Mouse (Mus musculus) left cerebral cortex, adult 8-10 months (tissue): ENCODE results near the gene Zcrb1. TPM values are rescaled to one million over a fixed set of nuclear protein-coding genes. Genes with fewer than 3 reads are reported as not detected.
"Not testable (repeated sequence)": the region's sequence is repeated elsewhere in the genome, so short reads cannot be mapped to it uniquely, and the experiment has no call there.

Experiments
- DNase-seq, 2 experiments: peaks; one replicate each; pipeline ENCODE4 v3.0.0; 2022; ENCODE audit warnings: low spot score in 2 of 2
- total RNA-seq, 4 experiments: library from RNA; stranded (reverse); gene quantifications; 2 replicates each; pipeline ENCODE4 v1.2.4; 2022

Gene Zcrb1
- 10 to 100 TPM; 66.1 to 80.1 (median 76.6) TPM for total RNA-seq

- DNase-seq: peak; percentile 62 to 69
These were observed at the start of gene Zcrb1, which contains the start of gene Pphln1 for GRCm38 (mm10) chr15:93397826-93398698. Gene Zcrb1, minus strand, starts transcription at chr15:93398334. Gene Pphln1, plus strand, starts transcription at chr15:93398350.

GRCm38 (mm10) chr15:93443676-93444075 is 45.5 kb upstream of the Zcrb1 start:
- no peak for DNase-seq

DNA sequence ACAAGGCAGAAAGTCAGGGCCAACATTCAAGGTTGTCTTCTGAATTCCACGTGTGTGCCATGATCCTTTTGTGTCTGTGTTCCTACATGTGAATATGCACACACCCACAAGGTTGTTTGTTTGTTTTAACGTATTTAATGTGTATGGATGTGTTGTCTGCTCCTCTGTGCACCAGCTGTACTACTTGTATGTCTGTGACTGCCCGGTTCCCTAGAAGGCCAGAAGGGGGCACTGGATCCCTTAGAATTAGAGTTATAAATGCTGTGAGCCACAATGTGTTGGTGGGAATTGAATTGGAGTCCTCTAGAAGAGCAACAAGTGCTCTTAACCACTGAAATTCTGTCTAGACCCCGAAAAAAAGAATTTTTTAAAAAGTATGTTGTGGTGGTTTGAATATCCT is 44.1 kb upstream of the Zcrb1 start:
- no peak for DNase-seq

DNA sequence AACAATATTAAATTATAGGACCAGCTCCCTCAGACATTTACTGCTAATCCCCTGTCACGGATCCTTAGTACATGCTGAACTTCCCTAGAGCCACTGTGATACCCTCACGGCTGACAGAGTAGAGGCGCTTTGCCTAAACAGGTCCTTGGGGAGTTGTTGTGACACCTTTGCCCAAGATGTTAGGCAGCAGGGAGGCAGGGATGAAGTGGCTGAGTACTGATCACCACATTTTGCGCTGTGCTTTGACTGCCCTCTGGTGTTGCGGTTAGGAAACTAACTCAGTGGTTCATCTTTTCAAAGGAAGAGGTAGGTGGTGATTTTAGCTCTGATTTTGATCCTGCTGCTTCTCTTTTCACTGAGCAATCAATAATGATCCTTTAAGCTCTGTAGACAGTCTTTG is 40.5 kb upstream of the Zcrb1 start:
- peak; percentile 15 to 28 for DNase-seq

- DNase-seq: no peak
These were observed 37.9 kb upstream of the Zcrb1 start for GRCm38 (mm10) chr15:93435998-93436397.

DNA sequence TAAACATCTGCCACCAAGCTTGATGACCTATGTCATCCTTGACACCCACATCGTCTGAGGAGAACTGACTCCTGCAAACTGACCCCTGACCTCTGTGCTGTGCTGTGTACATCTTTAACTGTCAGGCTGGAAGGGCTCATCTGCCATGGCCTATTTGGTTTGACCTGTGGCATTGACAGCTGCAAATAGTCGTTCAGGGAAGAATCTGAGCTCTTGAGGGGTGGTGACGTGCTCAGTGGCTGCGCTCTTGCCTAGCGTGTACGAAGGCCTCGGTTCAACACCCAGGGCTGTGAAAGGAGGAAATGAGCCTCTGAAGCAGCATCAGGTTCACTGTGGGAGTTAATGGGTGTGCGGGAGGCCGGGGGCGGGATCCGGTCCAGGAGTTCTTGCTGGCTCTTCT is 35.7 kb upstream of the Zcrb1 start:
- DNase-seq: no peak

DNA sequence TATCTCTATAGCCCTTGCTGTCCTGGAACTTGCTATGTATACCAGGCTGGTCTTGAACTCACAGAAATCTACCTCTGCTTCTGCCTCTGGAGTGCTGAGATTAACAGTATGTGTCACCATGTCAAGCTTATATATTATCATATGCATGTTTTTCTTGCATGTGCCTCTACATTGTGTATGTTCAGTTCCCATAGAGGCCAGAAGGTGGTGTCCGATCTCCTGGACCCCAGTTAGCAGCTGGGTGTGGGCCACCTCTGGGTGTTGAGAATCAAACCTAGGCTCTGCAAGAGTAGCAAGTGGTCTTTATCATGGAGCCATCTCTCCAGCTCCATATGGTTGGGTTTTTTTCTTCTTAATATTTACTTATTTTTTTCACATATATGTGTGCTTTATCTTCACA is 24.4 kb upstream of the Zcrb1 start:
- DNase-seq: no peak

GRCm38 (mm10) chr15:93420596-93420995 is 22.5 kb upstream of the Zcrb1 start:
- DNase-seq: no peak

DNA sequence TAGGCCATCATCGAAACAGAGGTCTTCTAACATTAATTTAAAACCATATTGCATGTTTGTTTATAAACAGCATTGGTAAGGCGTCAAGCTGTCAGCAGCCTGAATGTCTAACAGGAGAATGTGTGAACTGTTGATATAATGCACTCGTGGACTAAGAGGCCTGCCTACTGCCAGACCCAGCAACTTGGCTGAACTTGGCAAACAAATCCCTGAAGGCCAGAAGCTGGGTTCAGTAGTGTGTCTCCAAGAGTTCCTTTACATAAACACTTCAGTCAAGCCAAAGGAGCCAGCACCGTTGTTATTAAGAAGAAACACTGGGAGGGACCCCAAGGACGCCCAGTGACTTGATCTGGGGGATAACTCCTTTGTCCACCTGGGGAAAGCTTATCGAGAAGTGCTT is 18.2 kb upstream of the Zcrb1 start:
- no peak for DNase-seq

DNA sequence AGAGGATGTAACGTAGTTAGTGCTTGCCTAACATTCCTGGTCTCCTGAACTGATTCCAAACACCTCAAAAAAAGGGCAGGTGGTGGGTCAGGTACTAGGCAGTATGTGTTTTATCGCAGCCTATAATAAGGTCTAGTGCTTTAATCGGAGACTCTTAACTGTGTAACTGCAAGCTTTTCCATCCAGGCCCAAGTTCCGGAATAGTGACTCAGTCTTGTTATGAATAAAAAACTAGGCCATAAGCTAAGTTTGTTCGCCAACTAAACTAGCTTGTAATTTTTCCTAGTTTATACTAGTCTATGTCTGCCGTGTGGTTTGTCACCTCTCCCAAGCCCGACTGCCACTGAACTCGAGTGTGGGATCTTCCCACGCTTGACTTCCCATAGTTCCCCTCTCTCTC is 16.3 kb upstream of the Zcrb1 start:
- DNase-seq: no peak

DNA sequence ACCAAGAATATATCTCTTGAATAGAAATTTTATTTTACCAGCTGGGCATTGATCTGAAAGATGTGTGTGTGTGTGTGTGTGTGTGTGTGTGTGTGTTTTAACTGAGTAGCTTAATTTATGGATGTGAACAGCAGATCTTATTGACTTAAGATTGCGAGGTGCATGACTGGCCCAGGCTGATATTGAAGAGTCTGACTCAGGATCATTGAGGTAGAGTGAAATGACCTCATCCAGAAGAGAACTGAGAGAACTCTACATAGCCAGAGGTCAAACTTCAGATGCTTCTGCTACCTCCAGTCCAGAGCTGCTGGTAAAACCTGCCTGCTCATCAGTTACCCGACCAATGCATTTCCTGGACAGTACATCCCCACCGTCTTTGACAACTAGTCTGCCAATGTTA is 14.3 kb upstream of the Zcrb1 start:
- no peak for DNase-seq

DNA sequence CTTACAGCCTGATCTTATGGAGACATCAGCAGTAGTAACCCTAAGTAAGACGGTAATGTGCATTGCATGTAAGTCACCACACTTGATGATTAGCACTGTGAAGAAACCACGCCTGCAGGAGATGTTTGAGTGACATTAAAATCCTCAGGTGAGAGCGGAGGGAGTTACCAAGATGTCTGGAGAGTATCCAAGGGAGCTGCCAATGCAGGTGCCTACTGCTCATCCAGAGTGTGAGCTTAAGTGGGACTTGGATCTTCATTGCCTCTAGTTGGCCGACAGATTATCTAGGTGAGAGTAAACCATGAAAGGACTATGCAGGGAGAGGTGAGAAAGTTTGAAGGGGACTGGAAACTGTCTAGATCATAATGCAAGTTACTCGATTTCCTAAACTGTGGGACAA is 8.4 kb upstream of the Zcrb1 start:
- DNase-seq: no peak

DNA sequence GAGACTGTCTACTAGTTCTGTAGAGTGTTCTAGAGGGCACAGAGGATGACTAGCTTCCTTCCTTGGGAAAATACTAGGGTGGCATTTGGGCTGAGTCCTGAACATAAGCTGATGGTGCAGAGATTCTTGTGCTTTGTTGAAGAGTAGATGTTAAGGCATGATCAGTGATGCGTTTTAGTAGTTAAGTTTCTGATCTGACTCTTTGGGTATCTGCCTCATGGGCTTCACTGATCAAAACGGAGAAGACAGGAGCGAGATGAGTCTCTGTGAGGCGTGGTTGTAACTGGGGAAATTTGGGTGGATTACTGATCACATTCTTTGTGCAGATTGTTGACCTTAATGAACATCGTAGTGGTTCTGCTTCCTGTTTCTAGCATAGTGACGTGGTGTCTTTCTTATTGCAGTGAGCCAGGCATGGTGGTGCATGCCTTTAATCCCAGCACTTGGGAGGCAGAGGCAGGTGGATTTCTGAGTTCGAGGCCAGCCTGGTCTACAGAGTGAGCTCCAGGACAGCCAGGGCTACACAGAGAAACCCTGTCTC is 7.4 kb upstream of the Zcrb1 start:
- DNase-seq: no peak

- DNase-seq: no peak
These were observed 6.7 kb upstream of the Zcrb1 start for GRCm38 (mm10) chr15:93404849-93405248.

GRCm38 (mm10) chr15:93402730-93403129 is 4.6 kb upstream of the Zcrb1 start:
- no peak for DNase-seq

GRCm38 (mm10) chr15:93401446-93401845 is 3.3 kb upstream of the Zcrb1 start:
- DNase-seq: no peak

DNA sequence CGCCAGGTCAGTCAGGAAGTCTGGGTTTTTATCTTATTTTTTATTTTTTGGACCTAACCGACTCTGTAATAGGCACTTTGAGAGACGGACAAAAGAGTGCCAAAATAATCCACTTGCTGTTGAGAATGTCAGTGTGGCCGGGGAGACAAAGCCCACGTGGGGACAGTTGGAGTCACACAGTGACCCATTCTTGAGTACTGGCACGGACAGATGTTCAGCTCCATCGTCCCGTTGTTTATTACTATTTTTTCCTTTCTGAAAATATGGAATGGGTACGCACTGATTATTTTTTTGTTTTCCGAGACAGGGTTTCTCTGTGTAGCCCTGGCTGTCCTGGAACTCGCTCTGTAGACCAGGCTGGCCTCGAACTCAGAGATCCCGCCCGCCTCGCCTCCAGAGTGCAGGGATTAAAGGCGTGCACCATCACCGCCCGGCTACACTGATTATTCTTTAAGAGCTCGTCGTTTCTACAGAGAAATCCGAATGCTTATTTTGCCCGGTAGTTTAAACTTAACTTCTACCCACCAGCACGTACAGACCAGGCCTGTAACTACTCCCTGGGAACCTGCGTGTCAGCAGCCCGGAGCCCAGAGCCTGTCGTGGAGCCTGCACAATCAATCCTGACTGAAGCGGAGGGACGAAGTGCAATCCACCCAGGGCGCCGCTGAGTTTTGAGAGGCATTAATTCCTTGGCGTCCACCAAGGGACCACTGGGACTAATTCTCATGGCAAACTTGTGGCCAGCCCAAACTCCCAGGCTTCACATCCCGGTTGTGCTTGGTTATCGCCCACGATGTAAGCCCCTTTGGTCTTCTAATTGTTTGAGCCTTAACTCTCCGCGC is 786 bp upstream of the Zcrb1 start:
- no peak for DNase-seq

DNA sequence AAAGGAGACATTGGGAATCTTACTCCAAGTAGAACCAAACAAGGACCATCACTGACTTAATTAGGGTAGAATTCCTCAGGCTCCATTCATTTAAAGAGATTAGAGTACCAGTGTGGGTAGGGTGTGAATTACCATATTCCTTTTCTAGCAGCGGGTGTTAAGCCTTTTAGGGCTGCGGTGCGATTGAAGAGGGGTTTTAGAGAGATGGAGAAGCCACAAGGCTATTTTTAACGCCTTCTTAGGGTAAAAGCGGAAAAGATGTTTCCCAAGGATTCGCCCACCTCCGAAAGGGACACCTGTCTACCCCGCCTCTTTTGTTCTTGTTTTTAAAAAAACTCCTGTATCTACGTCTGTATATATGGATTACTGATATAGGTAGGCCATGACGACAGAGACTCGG is 865 bp downstream of the Zcrb1 start:
- no peak for DNase-seq

DNA sequence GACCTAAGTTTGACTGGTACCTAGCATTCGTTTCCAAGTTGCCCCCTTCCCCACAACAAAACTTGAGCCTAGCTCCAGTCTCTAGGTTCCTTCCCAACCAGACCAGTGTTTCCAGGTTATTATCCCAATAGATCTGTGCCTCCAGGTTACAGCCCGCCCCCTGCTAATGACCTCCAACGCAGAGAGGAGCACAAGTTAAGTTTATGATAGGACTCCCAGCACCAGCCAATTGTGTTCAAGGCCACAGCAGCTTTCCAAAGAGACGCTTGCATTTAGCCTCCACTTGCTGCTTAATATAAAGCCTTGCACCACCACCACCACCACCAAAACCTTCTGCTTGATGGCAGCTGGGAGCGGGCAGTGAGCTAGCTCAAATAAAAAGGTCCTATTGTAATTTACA is 16.8 kb downstream of the Zcrb1 start:
- DNase-seq: no peak

DNA sequence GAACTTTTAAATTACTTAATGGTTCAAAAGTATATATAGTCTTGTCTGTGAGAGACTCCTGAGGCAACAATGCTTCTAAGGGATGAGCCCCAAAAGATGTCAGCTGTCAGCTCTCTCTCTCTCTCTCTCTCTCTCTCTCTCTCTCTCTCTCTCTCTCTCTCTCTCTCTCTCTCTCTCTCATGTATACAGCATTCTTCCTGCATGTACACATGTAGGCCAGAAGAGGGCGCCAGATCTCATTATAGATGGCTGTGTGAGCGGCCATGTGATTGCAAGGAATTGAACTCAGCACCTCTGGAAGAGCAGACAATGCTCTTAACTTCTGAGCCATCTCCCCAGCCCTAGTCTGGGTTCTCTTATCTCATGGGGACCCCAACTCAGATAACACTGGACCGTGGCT is 19.0 kb downstream of the Zcrb1 start:
- DNase-seq: no peak

- DNase-seq: no peak
These were observed 22.4 kb downstream of the Zcrb1 start for GRCm38 (mm10) chr15:93375696-93376095.

- DNase-seq: not testable (repeated sequence)
These were observed 25.5 kb downstream of the Zcrb1 start for GRCm38 (mm10) chr15:93372525-93373119.
